Comparison of ENCODE assay signal across 22 mouse cellular contexts in the genomic region with DNA sequence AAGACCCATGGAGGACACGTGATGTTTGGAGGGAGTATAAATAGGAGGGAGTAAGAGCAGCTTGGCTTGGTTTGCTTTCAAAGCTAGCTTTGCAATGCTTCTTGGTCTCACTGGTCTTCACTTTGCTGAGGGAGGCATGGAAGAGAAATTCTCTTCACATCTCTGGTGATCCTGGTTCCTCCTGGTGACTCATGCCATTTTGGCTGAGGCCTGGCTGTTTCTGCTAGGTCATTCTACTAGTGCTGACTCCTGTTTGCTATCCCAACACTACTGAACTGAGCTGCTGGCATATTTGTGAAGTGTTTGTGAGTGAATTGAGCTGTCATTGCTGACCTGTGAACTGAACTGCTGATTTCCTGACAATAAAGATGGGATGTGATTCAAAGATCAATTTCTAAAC.
DNase-seq lines count a peak whose midpoint lies in the region; TF ChIP-seq lines count a peak whose summit lies in the region.
"Had no signal": no experiment of that assay in that cellular context is flagged by ENCODE, and none has a peak within 500 bp of the region (broad histone marks: within the 10 kb centered on the region; RNA-seq: fewer than 3 reads in every experiment).

No protein-coding gene starts in this region.

- DNase-seq in 3134 (ENCODE audit: extremely low read depth, insufficient read length, low spot score) (peak; percentile 15), 3T3-L1 (ENCODE audit: low read depth, low spot score) (peak; percentile 71)
- peak; percentile 14 for DNase-seq in lung, postnatal 10 days
- DNase-seq in lung, postnatal 36 days = peak; percentile 38
- no peak for DNase-seq in left cerebral cortex, adult 2 months (ENCODE audit: extremely low spot score in 1 of 2, low spot score in 2 of 2)
- DNase-seq in spleen, postnatal 10 days (ENCODE audit: low spot score in 2 of 2) = no peak
- DNase-seq: adrenal gland, adult 2 months; adrenal gland, postnatal 14 days; B cell, adult 2 months; cerebellum, adult 11 months; cerebellum, adult 2 months; cerebellum, adult 9-11 months; cerebellum, postnatal 36 days; forebrain, postnatal 0 days; gastrocnemius, adult 2 months; gastrocnemius, postnatal 14 days; heart, adult 11 months; heart, postnatal 36 days had no signal

- H3K27ac ChIP-seq in left cerebral cortex, adult 2 months = no peak overlapping the region
- H3K27ac ChIP-seq: embryonic facial prominence, embryonic 12.5 days; embryonic facial prominence, embryonic 15.5 days; gastrocnemius, adult 2 months; hindbrain, embryonic 10.5 days; hindbrain, embryonic 15.5 days had no signal

- intact Hi-C loops in left cerebral cortex, adult 2 months (cut with DNase I) = loop anchor here (5.0 kb wide), 4 partner anchors 98 to 783 kb away; a partner anchor contains a TSS

- no peak overlapping the region for H3K4me3 ChIP-seq in left cerebral cortex, adult 2 months
- H3K4me3 ChIP-seq: embryonic facial prominence, embryonic 12.5 days; embryonic facial prominence, embryonic 15.5 days; gastrocnemius, adult 2 months; hindbrain, embryonic 10.5 days; hindbrain, embryonic 15.5 days had no signal

- no peak for TF ChIP-seq CTCF in left cerebral cortex, adult 2 months (IDR thresholded peaks at IDR 0.05)

Comparison
In these comparisons a context has a peak if more than half of its experiments do, and no peak if none do; other contexts are left out.
1. DNase-seq: peak in 3134 (single experiment), 3T3-L1 (single experiment), lung, postnatal 10 days (single experiment) and lung, postnatal 36 days (single experiment); none in left cerebral cortex, adult 2 months (0 of 2) and spleen, postnatal 10 days (0 of 2).